Mouse (Mus musculus) forelimb bud, embryonic 11.5 days (tissue): Measurements from ENCODE around the gene Sorcs2.

Experiments used
- DNase-seq: peaks from one replicate; pipeline ENCODE4 v3.0.0-alpha.2; 2012; ENCODE audit warnings: low read depth, low spot score

The Sorcs2 gene

DNA sequence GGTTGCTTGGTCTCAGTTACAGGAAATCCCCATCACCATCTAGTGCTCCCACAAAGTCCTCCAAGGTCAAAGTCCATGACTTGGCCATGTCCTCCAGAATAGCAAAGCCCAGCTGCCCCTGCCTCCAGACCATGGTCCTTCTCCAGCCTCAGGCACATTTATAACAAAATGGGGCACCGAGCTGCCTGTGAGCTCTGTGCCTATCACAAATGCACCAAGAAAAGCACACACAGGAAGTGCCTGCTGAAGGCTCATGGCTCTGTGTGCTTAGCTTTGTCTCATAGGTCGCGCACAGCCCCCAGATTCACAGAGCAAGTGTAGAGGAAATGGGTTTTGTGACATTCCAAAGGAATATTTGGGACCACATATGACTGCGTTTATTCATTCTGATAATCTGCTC is 39.8 kb downstream of the Sorcs2 start:
- no peak for DNase-seq

DNA sequence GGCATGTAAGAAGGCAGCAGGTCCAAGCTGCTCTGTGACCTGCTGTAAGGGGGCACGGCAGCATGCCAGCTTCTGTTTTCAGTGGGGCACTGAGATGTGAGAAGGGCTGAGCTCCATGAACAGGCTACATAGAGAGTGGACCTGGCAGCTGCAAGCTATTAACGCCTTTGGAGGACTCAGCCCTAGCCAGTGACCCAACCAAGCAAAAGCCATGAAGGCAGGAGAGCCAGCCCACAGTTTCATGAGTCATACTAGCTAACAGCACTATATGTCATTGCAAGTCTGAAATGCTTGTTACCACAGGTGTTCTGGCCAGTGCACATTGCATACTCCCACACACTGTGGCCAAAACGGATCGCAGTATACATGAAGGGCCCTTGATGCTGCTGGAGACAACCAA is 41.3 kb downstream of the Sorcs2 start:
- peak; percentile 21 for DNase-seq

GRCm38 (mm10) chr5:36355683-36356082 is 42.3 kb downstream of the Sorcs2 start:
- DNase-seq: no peak

DNA sequence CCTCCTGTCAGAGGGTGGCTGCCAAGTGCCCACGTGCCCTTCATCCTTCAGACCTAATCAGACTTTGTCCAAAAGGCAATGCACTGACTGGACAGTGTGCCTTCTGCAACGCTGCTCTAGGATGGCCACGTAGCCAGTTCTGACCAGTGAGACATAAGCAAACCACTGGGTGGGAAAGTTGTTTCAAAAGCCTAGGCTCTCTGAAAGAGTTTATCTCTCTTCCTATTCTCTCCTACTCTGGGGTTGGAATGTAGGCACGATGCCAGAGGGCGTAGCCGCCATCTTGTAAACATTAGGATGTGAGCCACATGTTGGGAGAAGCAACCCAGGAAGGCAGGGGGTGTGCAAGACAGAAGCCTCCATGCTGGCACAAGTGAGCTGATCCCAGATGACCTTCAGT is 44.3 kb downstream of the Sorcs2 start:
- DNase-seq: no peak

GRCm38 (mm10) chr5:36353194-36353593 is 44.7 kb downstream of the Sorcs2 start:
- no peak for DNase-seq

- no peak for DNase-seq
Measured at GRCm38 (mm10) chr5:36346698-36347097, 51.2 kb downstream of the Sorcs2 start.

GRCm38 (mm10) chr5:36339283-36339682 is 58.7 kb downstream of the Sorcs2 start:
- DNase-seq: no peak

GRCm38 (mm10) chr5:36336252-36336651 is 61.7 kb downstream of the Sorcs2 start:
- no peak for DNase-seq

- no peak for DNase-seq
Measured at GRCm38 (mm10) chr5:36335661-36336060, 62.3 kb downstream of the Sorcs2 start.

DNA sequence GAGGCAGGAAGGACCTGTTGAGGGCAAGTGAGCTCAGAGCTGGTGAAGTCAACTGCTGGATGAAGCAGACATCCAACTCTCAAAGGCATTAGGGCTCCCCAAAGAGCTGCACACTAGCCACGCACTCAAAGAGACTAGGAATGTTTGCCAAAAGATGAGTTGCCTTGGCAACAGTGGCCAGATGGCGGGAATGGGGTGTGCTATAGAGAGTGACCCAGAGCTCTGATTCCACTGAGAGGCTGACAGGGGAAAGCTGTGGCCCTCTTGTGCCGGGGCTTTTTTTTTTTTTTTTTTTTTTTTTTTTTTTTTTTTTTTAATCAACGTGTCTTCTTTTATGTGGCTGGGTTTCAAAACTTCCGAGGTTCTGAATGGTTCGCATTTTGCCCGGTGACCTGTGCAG is 63.7 kb downstream of the Sorcs2 start:
- peak; percentile 36 for DNase-seq

- DNase-seq: no peak
Measured at GRCm38 (mm10) chr5:36330472-36331155, 67.3 kb downstream of the Sorcs2 start.

GRCm38 (mm10) chr5:36326057-36327010 is 71.6 kb downstream of the Sorcs2 start:
- DNase-seq: no peak

DNA sequence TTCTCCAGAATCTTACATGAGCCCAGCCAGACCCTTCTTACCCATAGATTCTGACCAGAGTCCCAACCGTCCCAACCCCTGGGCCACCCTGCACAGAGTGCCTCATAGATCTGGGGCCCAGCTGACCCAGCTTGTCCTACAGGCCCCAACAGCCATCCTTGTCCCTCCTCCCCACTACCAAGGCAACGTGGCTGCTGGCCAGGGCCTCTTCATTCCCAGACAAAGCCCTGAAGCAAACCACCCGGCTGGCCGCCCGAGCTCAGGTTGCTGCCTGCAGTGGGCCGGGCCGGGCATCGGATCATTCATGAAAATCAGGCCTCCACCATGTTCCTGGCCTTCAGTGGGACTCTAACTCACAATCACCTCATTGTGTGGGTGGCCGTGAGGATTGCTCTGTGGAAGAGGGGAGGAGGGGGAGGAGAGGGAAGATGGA is 73.8 kb downstream of the Sorcs2 start:
- no peak for DNase-seq

DNA sequence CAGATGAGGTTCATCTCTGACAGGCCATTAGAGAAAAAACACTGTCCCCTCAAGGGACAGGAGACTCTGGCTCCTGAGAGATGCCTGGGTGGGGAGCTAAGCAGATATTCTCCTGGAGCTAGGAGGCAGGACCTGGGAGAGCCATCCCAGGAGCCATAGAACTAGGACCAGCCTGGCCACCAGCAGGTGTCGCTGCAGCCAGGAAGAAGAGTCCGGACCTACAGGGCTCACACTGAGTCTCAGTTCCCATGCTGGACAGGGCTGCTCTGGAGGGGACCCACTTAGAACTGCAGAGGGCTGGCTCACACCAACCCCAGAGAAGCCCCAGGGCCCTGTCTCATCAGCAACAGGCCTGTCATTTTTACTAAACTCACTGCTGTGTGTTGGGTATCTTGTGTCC is 74.4 kb downstream of the Sorcs2 start:
- peak; percentile 81 for DNase-seq

DNA sequence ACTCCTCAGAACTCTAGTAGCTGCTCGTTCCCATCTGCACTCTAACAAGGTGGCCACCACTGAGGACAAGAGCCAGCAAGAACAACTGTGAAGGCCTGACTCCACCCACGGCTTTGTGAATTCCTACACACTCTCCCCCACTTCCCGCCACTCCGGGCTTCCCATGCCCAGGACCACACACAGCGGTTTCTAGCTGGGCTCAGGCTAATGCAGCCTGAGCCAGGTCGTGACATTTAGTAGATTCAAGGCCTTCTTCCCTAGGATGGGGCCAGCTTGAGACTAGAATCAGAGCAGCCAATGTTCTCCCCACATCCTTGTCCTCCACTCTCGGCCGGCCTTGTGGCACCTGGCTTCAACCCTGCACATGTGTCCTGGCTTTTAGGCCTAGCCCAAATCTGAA is 76.4 kb downstream of the Sorcs2 start:
- no peak for DNase-seq

DNA sequence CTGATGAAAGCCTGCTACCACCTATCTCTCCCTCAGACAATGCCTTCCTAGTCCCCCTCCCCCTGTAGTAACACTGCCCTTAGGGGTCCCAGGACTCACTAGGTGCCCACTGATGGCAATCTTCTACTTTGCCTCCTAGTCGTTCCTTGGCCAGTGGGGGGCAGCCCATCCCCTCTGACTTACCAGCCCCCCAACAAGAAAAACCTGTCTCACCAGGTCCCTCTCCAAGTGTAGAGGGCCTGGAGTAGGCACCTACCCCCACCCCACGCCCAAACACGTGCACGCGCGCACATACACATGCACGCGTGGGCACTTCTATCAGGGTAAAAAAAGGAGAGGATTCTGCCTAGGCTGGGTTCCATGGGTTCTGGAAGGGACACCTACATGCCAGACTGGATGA is 77.3 kb downstream of the Sorcs2 start:
- DNase-seq: no peak

- no peak for DNase-seq
Measured at GRCm38 (mm10) chr5:36317641-36318368, 80.1 kb downstream of the Sorcs2 start.

GRCm38 (mm10) chr5:36315106-36315505 is 82.8 kb downstream of the Sorcs2 start:
- no peak for DNase-seq

- peak; percentile 41 for DNase-seq
Measured at GRCm38 (mm10) chr5:36313353-36314079, 84.4 kb downstream of the Sorcs2 start.

GRCm38 (mm10) chr5:36312926-36313325 is 85.0 kb downstream of the Sorcs2 start:
- DNase-seq: no peak

DNA sequence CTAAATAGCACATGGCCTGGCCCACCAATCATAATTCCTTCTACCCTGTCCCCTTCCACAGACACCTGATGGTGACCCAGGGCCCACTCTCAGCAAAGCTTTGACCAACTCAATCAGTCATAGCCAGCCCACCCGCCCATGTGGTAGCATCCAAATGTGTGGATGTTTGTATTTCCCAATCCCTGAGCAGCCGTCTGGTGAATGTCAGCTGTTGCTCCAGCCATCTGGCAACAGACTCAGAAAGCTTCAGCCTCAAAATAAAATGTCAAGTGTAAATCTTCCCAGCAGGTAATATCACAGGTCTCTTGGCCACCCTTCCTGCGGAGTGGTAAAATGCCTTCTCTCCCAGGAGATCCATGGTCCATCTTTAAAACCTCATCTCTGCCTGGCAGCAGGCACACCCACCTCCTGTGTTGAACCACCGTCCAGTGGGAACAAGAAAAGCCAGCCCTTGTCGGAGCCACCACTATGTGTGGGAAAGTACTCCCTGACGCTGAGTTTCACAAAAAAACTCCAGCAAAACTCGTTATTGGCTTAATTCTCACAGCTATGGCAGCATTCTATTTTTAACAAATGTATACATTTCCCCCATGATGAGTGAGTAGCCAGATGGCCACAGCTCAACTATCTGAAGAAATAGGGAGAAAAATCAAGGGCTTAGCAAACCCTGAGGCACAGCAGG is 93.5 kb downstream of the Sorcs2 start:
- DNase-seq: no peak
